Mouse (Mus musculus) forebrain, embryonic 15.5 days (tissue): ENCODE results near the gene Mtcl1. TPM values are rescaled to one million over a fixed set of nuclear protein-coding genes. Genes with fewer than 3 reads are reported as not detected.

Source experiments
- ATAC-seq: fragments of 200-750 bp; cut with Nextera tagmentation; replicated peaks from 2 replicates; pipeline ENCODE4 v1.8.0; 2017; ENCODE audit warnings: mild to moderate bottlenecking, moderate TSS enrichment, moderate library complexity
- H3K27ac ChIP-seq: fragments of 300-500 bp; sonication (generic); replicated peaks from 2 replicates; pipeline ENCODE4 v1.5.1; 2015; ENCODE audit warnings: mild to moderate bottlenecking, inconsistent platforms
- H3K27me3 ChIP-seq: fragments of 300-500 bp; sonication (generic); 2 replicates; pipeline ENCODE4 v1.6.1; 2015; ENCODE audit warnings: inconsistent platforms
- H3K36me3 ChIP-seq: fragments of 300-500 bp; sonication (generic); 2 replicates; pipeline ENCODE4 v1.6.1; 2015; ENCODE audit warnings: mild to moderate bottlenecking, inconsistent platforms
- H3K4me1 ChIP-seq: fragments of 300-500 bp; sonication (generic); 2 replicates; pipeline ENCODE4 v1.6.1; 2015; ENCODE audit warnings: inconsistent platforms
- H3K4me2 ChIP-seq: fragments of 300-500 bp; sonication (generic); replicated peaks from 2 replicates; pipeline ENCODE4 v1.6.1; 2015; ENCODE audit warnings: mild to moderate bottlenecking, inconsistent platforms
- H3K4me3 ChIP-seq: fragments of 300-500 bp; sonication (generic); 2 replicates; pipeline ENCODE4 v1.5.1; 2015; ENCODE audit warnings: mild to moderate bottlenecking, inconsistent platforms
- H3K9ac ChIP-seq: fragments of 300-500 bp; sonication (generic); replicated peaks from 2 replicates; pipeline ENCODE4 v1.6.1; 2015; ENCODE audit warnings: mild to moderate bottlenecking, inconsistent platforms
- H3K9me3 ChIP-seq: fragments of 300-500 bp; sonication (generic); 2 replicates; pipeline ENCODE4 v1.6.1; 2016; ENCODE audit warnings: inconsistent platforms
- WGBS: fragments of 180-500 bp; shearing (Covaris S2); methylation state at CpG from one replicate; pipeline ENCODE4 v1.1.7; 2015; ENCODE audit warnings: mixed read lengths; 5-methylcytosine and 5-hydroxymethylcytosine counted together
- polyA plus RNA-seq: library from polyadenylated mRNA; unstranded; fragments of >200 nt; fragmentation: Nextera tagmentation; extraction: Ambion mirVana; gene quantifications from 2 replicates; pipeline ENCODE4 v1.2.1, GENCODE M21; 2015

The Mtcl1 gene
- 33.5 and 35.5 TPM in 2 replicates for polyA plus RNA-seq

DNA sequence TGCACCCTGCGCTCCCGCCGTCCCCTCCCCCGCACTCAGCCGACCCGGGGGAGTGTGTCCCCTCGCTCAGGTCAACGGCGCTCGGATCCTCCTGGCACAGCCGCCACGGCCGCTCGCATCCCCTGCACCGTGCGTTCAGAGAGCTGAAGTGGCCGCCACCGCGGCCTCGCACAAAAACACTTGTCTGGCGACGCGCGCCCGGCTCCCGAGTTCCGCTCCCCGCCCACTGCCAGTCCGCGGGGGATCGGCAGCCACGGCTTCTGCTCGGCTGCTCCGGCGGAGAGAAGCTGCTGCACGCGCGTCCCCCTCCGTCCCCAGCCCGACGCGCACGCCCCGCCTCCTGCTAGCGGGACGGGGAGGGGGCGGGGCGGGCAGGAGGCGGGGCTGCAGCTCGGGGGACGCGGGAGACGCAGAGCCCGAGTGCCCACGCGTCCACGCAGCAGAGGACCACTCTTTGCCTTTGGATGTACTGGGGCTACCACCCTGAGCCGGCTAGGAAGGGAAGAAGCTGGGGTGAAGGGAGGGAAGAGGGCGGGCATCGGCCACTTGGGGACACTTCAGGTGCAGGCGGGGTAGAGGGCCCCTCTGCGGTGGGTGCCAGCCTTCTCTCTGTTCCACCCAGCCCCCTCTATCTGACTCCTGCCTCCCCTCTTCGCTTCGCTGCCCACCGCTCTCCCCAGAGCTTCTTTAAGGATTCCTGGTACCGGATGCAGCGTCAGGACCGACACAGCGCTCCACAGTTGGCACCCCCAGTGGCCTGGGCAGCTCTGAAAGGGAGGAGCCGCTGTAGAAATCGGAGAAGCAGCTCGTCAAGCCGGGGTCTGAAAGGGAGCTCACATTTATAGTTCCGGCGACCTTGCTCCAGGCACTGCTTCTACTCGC lies at the start of gene Mtcl1:
Mtcl1 (minus strand) TSS at position 291 of the 882 bp plus-strand sequence.
- Histone ChIP-seq H3K9ac (peak within 1 kb of the TSS; percentile 86), H3K4me2 (peak within 1 kb of the TSS; percentile 86), H3K27ac (peak within 1 kb of the TSS; percentile 93), H3K4me3 (peak within 1 kb of the TSS; percentile 87), H3K4me1 (peaks cover 48% of the 10 kb centered on the region), H3K27me3 (no peaks in the 10 kb centered on the region), H3K9me3 (no peaks in the 10 kb centered on the region), H3K36me3 (no peaks in the 10 kb centered on the region)
- peak; percentile 88 for ATAC-seq
- under 1% methylated on average over 68 of the region's 76 CpGs for WGBS

DNA sequence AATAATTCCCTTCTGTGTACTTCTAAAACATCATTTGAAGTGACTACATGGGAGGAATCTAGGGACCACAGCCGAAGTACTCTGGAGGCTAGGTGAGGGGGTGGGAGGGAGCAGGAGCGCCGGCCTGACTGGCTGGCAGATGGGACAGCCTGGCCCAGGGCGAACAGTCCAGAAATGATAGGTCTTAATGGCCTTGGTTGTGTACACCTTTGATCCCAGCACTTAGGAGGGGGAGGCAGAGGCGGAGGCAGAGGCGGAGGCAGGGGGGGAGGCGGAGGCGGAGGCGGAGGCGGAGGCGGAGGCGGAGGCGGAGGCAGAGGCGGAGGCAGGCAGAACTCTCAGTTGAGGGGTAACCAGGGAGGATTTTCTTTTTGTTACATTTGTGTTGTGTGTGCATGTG lies 49.0 kb upstream of the Mtcl1 start:
- peaks cover 66% of the 10 kb centered on the region for H3K36me3 ChIP-seq
- ATAC-seq: no peak
- H3K27me3 ChIP-seq: no peaks in the 10 kb centered on the region
- no peak overlapping the region for H3K4me2 ChIP-seq
- no peaks in the 10 kb centered on the region for H3K9me3 ChIP-seq
- H3K9ac ChIP-seq: no peak overlapping the region
- H3K4me3 ChIP-seq: no peak overlapping the region
- H3K27ac ChIP-seq: no peak overlapping the region
- peaks cover 3% of the 10 kb centered on the region; the same call in 1 of the 2 replicates for H3K4me1 ChIP-seq
- WGBS: 89% methylated on average over 14 of the region's 14 CpGs

DNA sequence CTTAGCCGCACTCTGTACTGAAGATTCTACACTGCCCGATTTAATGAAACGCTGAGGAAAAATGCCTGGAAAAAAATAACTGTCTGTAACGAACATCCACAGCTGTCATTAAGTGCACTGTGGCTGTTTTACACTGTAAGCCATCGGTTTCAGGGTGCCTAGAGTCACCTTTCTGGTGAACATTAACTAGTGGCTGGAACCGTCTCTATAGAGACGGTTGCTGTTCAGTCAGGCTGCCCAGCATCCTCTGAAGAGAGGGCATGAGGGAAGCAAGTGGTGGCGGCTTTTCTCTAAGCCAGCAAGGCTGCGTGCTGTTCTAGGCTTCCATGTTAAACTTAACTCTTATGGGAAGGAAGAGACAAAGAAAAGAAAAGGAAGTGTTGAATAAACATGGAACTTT lies 47.0 kb upstream of the Mtcl1 start:
- H3K9me3 ChIP-seq: no peaks in the 10 kb centered on the region
- H3K4me1 ChIP-seq: no peaks in the 10 kb centered on the region
- H3K27me3 ChIP-seq: no peaks in the 10 kb centered on the region
- no peak overlapping the region for H3K27ac ChIP-seq
- H3K9ac ChIP-seq: no peak overlapping the region
- no peak overlapping the region for H3K4me2 ChIP-seq
- ATAC-seq: no peak
- H3K4me3 ChIP-seq: no peak overlapping the region
- peaks cover 66% of the 10 kb centered on the region for H3K36me3 ChIP-seq
- 96% methylated on average over 9 of the region's 9 CpGs for WGBS

DNA sequence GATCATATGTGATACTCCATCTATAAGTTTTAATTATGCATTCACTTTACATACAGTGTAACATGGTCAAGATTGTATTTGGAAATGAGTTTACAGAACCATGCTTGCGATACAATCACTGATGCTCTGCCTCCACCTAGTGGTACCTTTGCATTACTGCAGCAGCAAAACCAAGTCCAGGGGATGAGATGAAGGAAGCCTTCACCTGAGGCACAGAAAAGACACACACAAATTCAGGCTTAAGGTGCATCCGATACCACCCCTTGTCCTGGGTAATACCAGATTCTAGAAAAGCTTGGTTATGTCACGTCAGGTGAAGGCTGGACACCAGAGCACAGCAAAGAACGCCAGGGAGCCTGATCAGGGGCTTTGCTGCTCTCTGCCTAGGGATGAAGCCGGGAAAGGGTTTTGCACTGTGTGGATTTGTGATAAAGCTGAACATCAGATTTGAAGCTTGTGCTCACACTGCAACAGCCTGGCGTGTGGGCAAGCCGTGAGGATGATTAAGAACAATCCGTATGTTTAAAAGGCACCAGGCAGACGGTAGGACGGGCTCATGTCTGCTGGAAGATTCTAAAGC lies 40.6 kb upstream of the Mtcl1 start:
- no peaks in the 10 kb centered on the region for H3K9me3 ChIP-seq
- ATAC-seq: peak; percentile 47
- WGBS: 43% methylated on average over 10 of the region's 10 CpGs
- H3K4me3 ChIP-seq: no peak overlapping the region
- no peak overlapping the region for H3K27ac ChIP-seq
- H3K27me3 ChIP-seq: no peaks in the 10 kb centered on the region
- no peak overlapping the region for H3K4me2 ChIP-seq
- H3K4me1 ChIP-seq: 0 out of 2 replicates have a peak, but pooled peaks cover 5% of the 10 kb centered on the region
- H3K9ac ChIP-seq: no peak overlapping the region
- H3K36me3 ChIP-seq: peaks cover 12% of the 10 kb centered on the region

DNA sequence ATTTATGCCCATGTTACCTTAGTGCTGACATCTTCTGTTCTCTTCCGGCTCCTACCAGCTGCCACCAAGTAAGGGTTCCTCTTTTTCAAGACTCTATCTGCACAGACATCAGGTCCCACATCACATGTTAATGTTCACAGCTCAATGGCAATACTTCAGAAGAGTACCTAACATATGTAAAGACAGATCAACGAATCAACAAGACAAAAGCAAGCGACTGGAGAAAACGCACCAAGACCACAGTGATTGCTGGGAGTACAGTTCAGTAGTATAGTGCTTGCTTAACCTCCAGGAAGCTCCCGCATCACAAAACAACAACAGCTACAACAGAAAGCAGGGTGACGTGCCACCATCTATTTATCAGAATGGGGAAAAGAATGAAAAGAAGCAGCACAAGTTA lies 37.0 kb upstream of the Mtcl1 start:
- H3K27me3 ChIP-seq: no peaks in the 10 kb centered on the region
- ATAC-seq: no peak
- WGBS: 87% methylated on average over 6 of the region's 6 CpGs

DNA sequence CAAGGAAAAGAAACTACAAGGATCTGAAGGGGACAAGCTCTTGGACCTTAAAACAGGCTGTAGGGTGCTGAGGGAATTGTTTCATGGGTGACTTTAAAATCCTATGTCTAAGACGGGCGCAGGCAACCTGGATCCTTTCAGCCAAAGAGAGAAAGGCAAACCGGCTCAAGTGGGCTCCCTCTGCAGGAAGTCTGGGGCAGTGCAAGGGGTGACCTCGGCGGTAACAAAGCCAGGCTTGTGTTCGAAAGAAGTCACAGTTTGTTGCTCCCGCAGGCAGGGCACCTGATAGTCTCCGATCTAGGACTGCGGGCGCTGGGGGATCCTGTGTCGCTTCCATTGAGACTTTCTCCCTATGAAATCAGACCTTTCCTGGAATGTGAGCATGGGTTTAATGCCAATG lies 36.2 kb upstream of the Mtcl1 start:
- Histone ChIP-seq H3K27ac (no peak overlapping the region), H3K4me3 (no peak overlapping the region), H3K27me3 (no peaks in the 10 kb centered on the region), H3K4me1 (peaks cover 9% of the 10 kb centered on the region), H3K9ac (no peak overlapping the region), H3K9me3 (no peaks in the 10 kb centered on the region), H3K4me2 (no peak overlapping the region), H3K36me3 (no peaks in the 10 kb centered on the region)
- WGBS: 4% methylated on average over 11 of the region's 11 CpGs
- ATAC-seq: peak; percentile 37

More for the DNA sequence above, 37.0 kb upstream of the Mtcl1 start:
- H3K27ac ChIP-seq: no peak overlapping the region
- H3K4me3 ChIP-seq: no peak overlapping the region
- H3K36me3 ChIP-seq: no peaks in the 10 kb centered on the region
- no peaks in the 10 kb centered on the region for H3K9me3 ChIP-seq
- H3K4me1 ChIP-seq: 0 out of 2 replicates have a peak, but pooled peaks cover 5% of the 10 kb centered on the region
- H3K9ac ChIP-seq: no peak overlapping the region
- no peak overlapping the region for H3K4me2 ChIP-seq

DNA sequence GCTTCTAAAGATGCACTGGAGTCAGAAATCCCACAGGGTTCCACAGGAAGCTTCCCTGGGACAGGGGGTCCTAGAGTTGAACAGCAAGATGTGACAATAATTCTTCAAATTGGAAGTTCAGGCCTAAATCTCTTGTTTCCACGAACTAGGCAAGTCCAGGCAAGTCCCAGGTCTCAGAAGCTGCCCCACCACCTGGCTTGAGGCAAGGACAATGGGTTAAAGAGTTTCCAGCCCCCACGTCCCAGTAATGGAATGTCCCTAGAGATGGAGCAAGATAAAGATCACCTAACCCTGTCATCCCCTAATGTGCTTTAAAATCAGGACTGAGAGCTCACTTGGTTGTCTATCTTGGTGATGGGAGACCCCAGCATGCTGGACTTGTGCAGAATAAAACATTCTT lies 35.4 kb upstream of the Mtcl1 start:
- 62% methylated on average over 2 of the region's 2 CpGs for WGBS

DNA sequence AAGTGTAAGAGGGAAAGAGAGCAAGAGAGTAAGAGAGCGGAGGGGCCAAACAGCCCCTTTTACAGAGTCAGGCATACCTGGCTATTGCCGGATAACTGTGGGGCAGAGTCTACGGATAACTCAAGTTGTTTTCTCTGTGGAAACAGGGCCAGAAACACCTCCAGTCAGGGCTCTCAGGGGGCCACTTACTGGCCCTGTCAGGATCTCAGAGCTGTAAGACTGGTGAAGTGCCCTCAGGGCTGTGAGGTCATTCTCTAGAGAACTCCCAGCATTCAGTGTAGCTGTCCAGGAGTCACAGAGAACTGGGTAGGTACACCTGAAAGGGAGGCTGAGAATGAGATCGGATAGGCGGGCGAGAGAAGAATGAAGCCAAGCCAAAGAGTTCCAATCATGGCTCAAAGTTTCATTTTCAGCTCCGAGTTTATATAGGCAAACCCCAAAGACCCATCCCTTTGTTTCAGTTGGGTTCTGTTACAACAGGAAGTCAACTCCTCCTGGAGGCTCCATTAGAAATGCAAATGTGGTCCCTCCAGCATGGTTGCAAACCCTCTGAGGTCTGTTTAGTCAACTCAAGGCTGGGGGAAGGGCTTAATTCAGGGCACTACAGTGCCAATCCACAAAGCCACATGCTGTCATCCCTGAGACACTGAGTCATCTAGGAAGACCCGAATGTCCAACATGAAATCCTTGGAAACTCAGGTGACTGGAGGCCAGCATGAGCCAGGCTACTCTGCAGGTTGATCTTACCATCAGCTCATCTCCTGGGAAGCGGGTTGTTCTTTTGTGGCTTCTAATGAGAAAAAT lies 34.3 kb upstream of the Mtcl1 start:
- no peak for ATAC-seq
- no peak overlapping the region for H3K9ac ChIP-seq
- H3K4me2 ChIP-seq: no peak overlapping the region
- WGBS: 81% methylated on average over 9 of the region's 9 CpGs
- H3K36me3 ChIP-seq: no peaks in the 10 kb centered on the region
- no peaks in the 10 kb centered on the region for H3K9me3 ChIP-seq
- no peak overlapping the region for H3K4me3 ChIP-seq
- H3K27me3 ChIP-seq: no peaks in the 10 kb centered on the region
- H3K4me1 ChIP-seq: peaks cover 28% of the 10 kb centered on the region
- no peak overlapping the region for H3K27ac ChIP-seq

More for the DNA sequence above, 35.4 kb upstream of the Mtcl1 start:
- H3K27me3 ChIP-seq: no peaks in the 10 kb centered on the region
- no peak overlapping the region for H3K4me3 ChIP-seq
- no peaks in the 10 kb centered on the region for H3K9me3 ChIP-seq
- no peak overlapping the region for H3K9ac ChIP-seq
- no peak for ATAC-seq
- H3K4me2 ChIP-seq: no peak overlapping the region
- no peaks in the 10 kb centered on the region for H3K36me3 ChIP-seq
- H3K27ac ChIP-seq: no peak overlapping the region
- H3K4me1 ChIP-seq: peaks cover 17% of the 10 kb centered on the region

DNA sequence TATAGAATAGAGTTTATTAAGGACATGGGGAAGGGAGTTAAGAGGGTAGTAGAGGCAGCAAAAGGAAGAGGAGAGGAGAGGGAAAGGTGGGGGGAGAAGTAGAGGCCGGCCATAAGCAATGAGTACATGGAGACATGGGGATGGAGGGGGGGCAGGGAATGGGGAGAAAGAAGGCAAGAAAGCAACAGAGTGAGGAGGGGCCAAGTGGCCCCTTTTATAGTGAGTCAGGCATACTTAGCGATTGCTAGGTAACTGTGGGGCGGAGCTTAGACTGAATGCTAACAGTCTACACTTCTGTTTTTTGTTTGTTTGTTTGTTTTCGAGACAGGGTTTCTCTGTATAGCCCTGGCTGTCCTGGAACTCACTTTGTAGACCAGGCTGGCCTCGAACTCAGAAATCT lies 31.7 kb upstream of the Mtcl1 start:
- H3K4me1 ChIP-seq: peaks cover 28% of the 10 kb centered on the region
- H3K9me3 ChIP-seq: no peaks in the 10 kb centered on the region
- H3K27me3 ChIP-seq: no peaks in the 10 kb centered on the region
- no peak overlapping the region for H3K4me2 ChIP-seq
- no peaks in the 10 kb centered on the region for H3K36me3 ChIP-seq
- ATAC-seq: no peak
- H3K4me3 ChIP-seq: no peak overlapping the region
- no peak overlapping the region for H3K9ac ChIP-seq
- no peak overlapping the region for H3K27ac ChIP-seq
- 73% methylated on average over 5 of the region's 5 CpGs for WGBS

DNA sequence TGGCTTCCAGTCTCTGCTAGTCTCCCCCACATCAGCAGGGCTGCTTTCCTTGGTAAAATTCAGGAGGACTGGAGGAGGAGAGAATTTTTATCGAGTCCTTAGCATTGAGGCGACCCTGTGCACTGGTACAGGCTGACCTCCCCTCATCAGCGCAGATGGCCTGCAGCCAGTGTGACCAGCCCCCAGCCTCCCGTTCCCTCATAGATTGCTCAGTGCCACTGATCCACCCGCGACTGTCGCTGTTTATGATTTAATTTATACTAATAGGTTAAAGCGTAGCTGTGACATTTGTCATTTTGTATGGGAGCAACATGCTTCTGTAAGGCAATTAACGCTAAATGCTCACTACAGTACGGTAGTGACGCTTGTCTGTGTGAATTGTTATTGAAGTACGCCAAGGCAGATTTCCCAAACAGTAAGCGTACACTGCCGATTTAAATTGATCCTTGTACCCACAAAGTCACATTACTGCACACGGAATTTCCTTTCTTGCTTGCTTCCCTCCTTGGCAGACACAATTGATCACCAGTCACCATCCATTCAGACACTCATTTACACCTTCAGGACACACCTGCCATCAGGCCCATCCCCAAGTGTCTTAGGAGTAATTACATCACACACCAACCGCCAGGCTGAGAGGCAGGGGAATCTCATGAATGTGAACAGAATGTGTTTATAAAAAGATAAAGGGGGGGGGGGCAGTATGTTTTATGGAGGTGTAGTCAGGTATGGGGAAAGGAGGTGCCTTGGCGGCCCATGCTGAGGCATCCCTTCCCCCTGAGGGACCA lies 31.1 kb upstream of the Mtcl1 start:
- Histone ChIP-seq H3K9me3 (no peaks in the 10 kb centered on the region), H3K4me3 (no peak overlapping the region), H3K9ac (peak overlapping the region; percentile 29; the same call in 1 of the 2 replicates), H3K36me3 (no peaks in the 10 kb centered on the region), H3K27ac (peak overlapping the region; percentile 81), H3K4me1 (peaks cover 26% of the 10 kb centered on the region), H3K27me3 (no peaks in the 10 kb centered on the region), H3K4me2 (peak overlapping the region; percentile 37)
- 11% methylated on average over 17 of the region's 17 CpGs for WGBS
- peak; percentile 27 for ATAC-seq

DNA sequence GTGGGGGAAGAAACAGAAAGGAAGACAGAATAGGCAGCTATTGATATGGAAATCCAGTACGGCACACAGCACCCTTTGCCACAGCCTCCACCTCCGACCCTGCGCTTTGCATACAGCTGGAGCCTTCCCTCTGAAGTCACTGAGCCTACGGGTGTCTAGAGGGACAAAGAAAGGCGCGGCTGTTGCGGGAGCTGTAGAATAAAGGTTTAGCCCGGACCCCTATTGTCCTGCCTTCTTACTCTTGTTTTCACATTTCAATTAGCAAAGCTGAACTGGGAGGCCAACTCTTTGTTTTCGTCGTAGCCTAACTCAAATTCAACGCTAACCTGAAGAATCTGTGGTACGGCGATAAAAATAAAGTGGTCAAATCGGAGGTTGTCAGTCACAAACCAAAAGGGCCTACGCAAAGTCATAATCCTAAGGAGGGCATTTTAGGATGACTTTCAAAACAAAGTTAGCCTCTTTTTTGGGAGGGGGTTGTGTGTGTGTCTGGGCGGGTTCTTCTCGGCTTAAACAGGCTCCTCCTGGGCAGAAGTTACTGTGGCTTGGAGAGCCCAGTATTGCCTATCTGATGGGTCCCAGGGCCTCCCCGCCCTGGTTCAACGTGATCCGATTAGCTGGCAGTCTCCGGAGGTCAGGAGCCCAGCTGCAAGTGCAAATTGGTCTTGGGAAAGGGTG lies 30.4 kb upstream of the Mtcl1 start:
- 6% methylated on average over 21 of the region's 21 CpGs for WGBS
- Histone ChIP-seq H3K36me3 (no peaks in the 10 kb centered on the region), H3K27me3 (no peaks in the 10 kb centered on the region), H3K27ac (peak overlapping the region; percentile 81), H3K9ac (peak overlapping the region; percentile 29), H3K9me3 (no peaks in the 10 kb centered on the region), H3K4me2 (peak overlapping the region; percentile 37), H3K4me1 (peaks cover 24% of the 10 kb centered on the region), H3K4me3 (peak overlapping the region; percentile 23)
- peak; percentile 85 for ATAC-seq
